Mouse (Mus musculus): ENCODE measurements around the gene Lmntd2.

Lmntd2 gene

GRCm38 (mm10) chr7:141188733-141189132 lies 25.1 kb downstream of the Lmntd2 start:
- DNase-seq = no peak

GRCm38 (mm10) chr7:141188194-141188593 lies 25.7 kb downstream of the Lmntd2 start:
- no peak for DNase-seq

GRCm38 (mm10) chr7:141176173-141176572 lies 37.7 kb downstream of the Lmntd2 start:
- peak; percentile 91 for DNase-seq

DNA sequence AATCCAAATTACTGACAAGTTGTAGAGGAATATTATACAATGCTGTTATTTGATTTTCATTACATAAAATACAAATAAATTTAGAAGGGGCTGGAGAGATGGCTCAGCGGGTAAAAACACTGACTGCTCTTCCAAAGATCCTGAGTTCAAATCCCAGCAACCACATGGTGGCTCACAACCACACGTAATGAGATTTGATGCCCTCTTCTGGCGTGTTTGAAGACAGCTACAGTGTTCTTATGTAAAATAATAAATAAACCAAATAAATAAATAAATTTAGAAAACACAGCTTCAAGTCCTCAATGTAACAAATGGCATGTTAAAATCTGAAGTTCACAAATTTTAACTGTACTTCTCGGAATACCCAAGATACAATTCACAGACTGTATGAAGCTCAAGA lies 38.8 kb downstream of the Lmntd2 start:
- DNase-seq = no peak

GRCm38 (mm10) chr7:141173323-141173850 lies 40.5 kb downstream of the Lmntd2 start:
- DNase-seq = no peak

GRCm38 (mm10) chr7:141172116-141173006 lies 41.5 kb downstream of the Lmntd2 start, which contains the start of gene Rnh1:
TSS of gene Rnh1 (minus strand) at chr7:141172857.
- DNase-seq = peak; percentile 95

- no peak for DNase-seq
Observed at GRCm38 (mm10) chr7:141169866-141170265, 44.0 kb downstream of the Lmntd2 start.

DNA sequence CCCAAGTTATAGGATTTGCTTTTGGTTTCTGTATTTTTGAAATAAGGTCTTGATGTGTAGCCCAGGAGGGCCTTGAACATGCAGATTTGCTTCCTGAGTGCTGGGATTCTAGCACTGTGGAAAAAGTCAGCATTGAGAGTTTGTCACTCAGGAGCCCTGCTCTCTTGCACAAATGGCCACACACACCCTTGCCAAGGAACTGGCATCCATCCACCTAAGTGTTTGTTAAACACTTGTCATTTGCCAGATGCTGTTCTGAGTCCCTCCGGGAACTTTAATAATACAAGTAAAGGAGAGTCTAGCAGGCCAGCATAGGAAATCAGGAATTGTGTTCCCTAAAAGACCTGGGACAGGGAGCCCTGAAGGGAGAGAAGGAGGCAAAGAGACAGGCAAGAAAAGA lies 44.6 kb downstream of the Lmntd2 start:
- DNase-seq = peak; percentile 75

- peak; percentile 89 for DNase-seq
Observed at GRCm38 (mm10) chr7:141168518-141168953, 45.3 kb downstream of the Lmntd2 start.

- DNase-seq = peak; percentile 83
Observed at GRCm38 (mm10) chr7:141167901-141168517, 45.9 kb downstream of the Lmntd2 start.

DNA sequence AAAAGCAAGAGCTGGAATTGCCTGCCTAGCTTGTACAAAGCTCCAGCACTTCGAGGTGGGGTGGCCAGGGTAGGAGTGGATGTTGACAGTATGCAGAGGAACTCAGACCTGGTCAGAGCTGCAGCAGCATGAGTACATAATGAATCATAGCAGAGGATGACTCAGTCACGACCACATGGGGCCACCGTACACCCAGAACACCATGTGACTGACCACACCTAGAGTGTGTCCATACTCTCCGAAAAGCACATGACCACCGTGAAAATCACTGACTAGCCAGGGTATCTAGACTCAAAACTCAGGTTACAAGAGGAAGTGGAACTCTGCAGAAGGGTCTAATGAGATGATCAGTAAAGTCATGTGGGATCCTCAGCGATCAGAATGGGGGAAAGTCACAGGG lies 49.0 kb downstream of the Lmntd2 start:
- DNase-seq = no peak

DNA sequence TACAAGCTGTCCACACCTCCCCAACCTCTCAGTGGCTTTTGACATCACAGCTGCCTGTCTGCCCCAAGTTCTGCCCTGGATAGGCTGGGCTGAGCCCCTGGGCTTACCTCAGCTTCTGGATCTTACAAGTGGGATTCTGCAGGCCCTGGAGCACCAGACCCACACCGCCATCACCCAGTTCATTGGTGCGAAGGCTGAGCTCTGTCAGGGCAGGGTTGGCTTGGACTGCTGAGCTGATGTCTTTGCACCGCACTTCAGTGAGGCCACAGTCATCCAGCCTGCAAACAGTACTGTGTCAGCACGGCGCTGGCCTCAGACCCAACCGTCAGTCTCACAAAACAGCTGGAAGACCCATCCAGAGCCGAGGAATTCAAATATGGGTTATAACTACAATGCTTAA lies 49.5 kb downstream of the Lmntd2 start:
- no peak for DNase-seq

Measured in lung, postnatal 10 days (tissue).